Mouse (Mus musculus): ENCODE results near the gene Asb5. TPM values are rescaled to one million over a fixed set of nuclear protein-coding genes. Genes with fewer than 3 reads are reported as not detected.
A peak's percentile ranks its signal among the peaks of the same experiment; 100 is the strongest.

Asb5 gene
- total and polyA plus RNA-seq, 3 experiments, result not detected

DNA sequence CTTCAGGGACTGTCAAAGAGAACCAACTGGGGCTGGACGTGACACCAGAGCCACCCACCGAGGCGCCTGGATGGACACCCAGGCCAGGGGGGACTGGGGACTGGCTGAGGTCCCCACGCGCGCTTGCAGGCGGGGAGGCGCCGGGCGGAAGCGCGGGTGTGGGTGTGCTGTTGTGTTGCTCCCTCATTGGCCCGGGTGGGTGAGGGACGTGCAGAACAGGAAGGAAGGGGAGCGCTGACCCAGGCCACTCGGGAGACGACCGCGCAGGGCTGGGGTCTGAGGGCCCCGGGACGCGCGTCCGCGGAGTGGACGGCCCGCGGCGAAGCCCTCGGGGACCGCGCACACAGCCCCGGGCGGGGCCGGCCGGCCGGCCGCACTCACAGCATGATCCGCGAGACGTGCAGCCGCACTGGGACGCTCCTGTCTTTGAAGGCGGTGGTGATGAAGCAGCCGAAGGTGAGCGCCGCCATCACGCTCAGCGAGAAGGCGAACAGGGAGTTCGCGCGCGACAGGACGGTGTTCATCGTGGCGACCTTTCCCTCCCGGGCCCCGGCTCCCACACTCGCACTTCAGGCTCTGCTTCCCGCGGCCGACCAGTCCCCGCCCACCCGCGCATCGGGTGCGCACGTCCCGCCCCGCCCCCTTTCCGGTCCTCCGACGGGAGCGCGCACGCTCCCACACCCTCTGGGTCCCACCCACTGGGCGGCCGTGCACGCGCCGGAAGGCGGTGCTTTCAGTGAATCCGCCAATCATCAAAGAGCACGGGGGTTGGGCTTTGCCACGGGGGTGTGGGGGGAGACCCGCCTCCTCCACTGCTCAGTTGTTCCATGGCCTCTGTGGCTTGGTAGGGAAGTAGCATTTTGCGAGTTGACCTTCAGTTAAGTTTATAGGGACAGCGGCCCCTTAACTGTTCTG, at the start of gene Asb5, which contains the start of gene Spcs3 (continued):
- no peak for TF ChIP-seq USF1 (IDR thresholded peaks at IDR 0.05; ENCODE audit: low read depth, low read length)

DNA sequence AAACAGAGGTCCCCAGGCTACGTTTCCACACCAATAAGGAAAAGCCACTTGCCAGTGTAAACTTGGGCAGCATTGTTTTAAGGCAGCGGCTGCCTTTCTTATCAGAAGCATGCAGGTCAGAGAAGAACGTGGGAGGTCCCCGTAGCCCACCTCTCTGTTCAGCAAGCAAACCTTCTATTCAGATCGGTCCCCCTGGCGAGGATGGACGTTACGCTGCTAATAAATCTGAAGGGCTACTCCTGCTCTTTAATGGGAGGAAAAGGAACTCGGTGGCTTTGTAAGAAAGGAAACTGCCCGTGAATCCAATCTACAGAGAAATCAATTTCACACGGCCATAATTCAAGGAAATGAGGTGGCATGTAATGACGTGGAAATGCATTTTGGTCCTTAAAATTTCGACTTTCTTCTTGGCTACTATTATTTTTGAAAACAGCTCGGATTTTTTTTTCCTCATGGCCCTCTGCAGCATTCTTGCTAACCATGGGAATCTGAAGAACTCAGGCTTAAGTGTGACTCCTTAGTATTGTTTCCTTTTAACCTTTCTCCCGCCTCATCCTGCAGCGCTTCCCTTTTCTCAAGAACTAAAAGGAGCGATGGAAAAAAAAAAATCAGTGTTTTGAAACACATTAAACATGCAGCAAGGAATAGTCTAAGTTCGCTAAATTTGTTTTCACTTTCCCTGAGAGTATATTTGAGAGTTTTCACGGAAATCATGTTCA, 42.7 kb upstream of the Asb5 start:
- Histone ChIP-seq H3K4me2 (ENCODE audit: insufficient read depth, low read depth, poor library complexity, severe bottlenecking) (peak overlapping the region; percentile 94), H3K27ac (ENCODE audit: insufficient read depth, low read depth) (no peak overlapping the region), H3K4me1 (ENCODE audit: control insufficient read depth in 1 of 2, insufficient read depth in 2 of 2) (no peaks in the 10 kb centered on the region; a peak in 1 of 4 replicates), H3K36me3 (replicated peaks in 1 of 2; ENCODE audit: control insufficient read depth in 1 of 2, insufficient read depth in 1 of 2, low read length in 1 of 2) (no peaks in the 10 kb centered on the region), H3K9me3 (replicated peaks; ENCODE audit: low read length) (no peaks in the 10 kb centered on the region), H3K4me3 (replicated peaks in 1 of 3; ENCODE audit: low read depth in 2 of 3, low read length in 2 of 3, poor library complexity in 1 of 3) (no peak overlapping the region), H3K27me3 (replicated peaks) (no peaks in the 10 kb centered on the region), H3K79me2 (replicated peaks; ENCODE audit: control insufficient read depth, extremely low read depth, insufficient read depth, poor library complexity, severe bottlenecking) (no peaks in the 10 kb centered on the region), H3K9ac (ENCODE audit: insufficient read depth, low read depth) (0 out of 2 replicates have a peak overlapping the region, but pooled peaks have one; percentile 19)
- dilution Hi-C loops (cut with MboI; ENCODE audit: extremely low pct_ligation_motif_present, extremely low pct_unique_long_range_greater_than_20kb, low sequenced_read_pairs) (no loop called here), in situ Hi-C loops (cut with MboI; ENCODE audit: low pct_ligation_motif_present, low pct_unique_long_range_greater_than_20kb, low sequenced_read_pairs) (loop anchor here (25.0 kb wide), 1 partner anchor 624 kb away; no protein-coding TSS in a partner anchor)
- TF ChIP-seq GABPA (IDR thresholded peaks at IDR 0.05; ENCODE audit: insufficient replicate concordance, low read depth, low read length) (no peak), NRF1 (IDR thresholded peaks at IDR 0.05; ENCODE audit: low read depth, low read length) (no peak), MYC (IDR thresholded peaks at IDR 0.05; ENCODE audit: low read depth, low read length) (no peak), USF2 (conservative IDR thresholded peaks at IDR 0.05; ENCODE audit: low read depth, low read length) (no peak), E2F4 (IDR thresholded peaks at IDR 0.05; ENCODE audit: insufficient replicate concordance, low read depth, low read length) (no peak), CTCF (conservative IDR thresholded peaks at IDR 0.05 in 1 of 2, IDR thresholded peaks at IDR 0.05 in 1 of 2; ENCODE audit: low read depth in 2 of 2, low read length in 2 of 2) (no peak), JUND (conservative IDR thresholded peaks at IDR 0.05; ENCODE audit: low read depth, low read length) (no peak), JUN (IDR thresholded peaks at IDR 0.05; ENCODE audit: insufficient read depth, low read depth, low read length) (no peak), MAZ (IDR thresholded peaks at IDR 0.05; ENCODE audit: low read depth, low read length) (no peak), EP300 (IDR thresholded peaks at IDR 0.05; ENCODE audit: low read length) (no peak), POLR2A (IDR thresholded peaks at IDR 0.05; ENCODE audit: low read depth, low read length) (no peak), ZC3H11A (IDR thresholded peaks at IDR 0.05; ENCODE audit: low read depth, low read length) (no peak), IRF4 (IDR thresholded peaks at IDR 0.05; ENCODE audit: low read depth, low read length) (no peak), ZMIZ1 (IDR thresholded peaks at IDR 0.05; ENCODE audit: low read depth, low read length) (no peak), ELF1 (IDR thresholded peaks at IDR 0.05; ENCODE audit: low read depth, low read length) (no peak), ZNF384 (IDR thresholded peaks at IDR 0.05; ENCODE audit: low read depth, low read length) (no peak), ETS1 (conservative IDR thresholded peaks at IDR 0.05; ENCODE audit: low read depth, low read length) (no peak), SMC3 (IDR thresholded peaks at IDR 0.05; ENCODE audit: low read depth, low read length) (no peak), HCFC1 (IDR thresholded peaks at IDR 0.05; ENCODE audit: low read depth, low read length) (no peak)
- DNase-seq (ENCODE audit: extremely low read depth), result no peak

All from CH12.LX (cell line).